Mouse (Mus musculus) ES-Bruce4 (cell line): ENCODE results near the gene Luzp1. TPM values are rescaled to one million over a fixed set of nuclear protein-coding genes. Genes with fewer than 3 reads are reported as not detected.

Experiments
- H3K27ac ChIP-seq: 2 replicates; pipeline ENCODE4 v1.5.1; 2012; ENCODE audit warnings: low read length, inconsistent platforms; ENCODE audit not compliant: insufficient read depth
- H3K27me3 ChIP-seq: 2 replicates; pipeline ENCODE4 v1.6.1; 2012; ENCODE audit warnings: mild to moderate bottlenecking, low read length, inconsistent platforms; ENCODE audit not compliant: control insufficient read depth, poor library complexity, insufficient read depth, severe bottlenecking
- H3K36me3 ChIP-seq: 2 replicates; pipeline ENCODE4 v1.6.1; 2012; ENCODE audit warnings: inconsistent platforms, mild to moderate bottlenecking, low read length, moderate library complexity; ENCODE audit not compliant: control insufficient read depth, poor library complexity, insufficient read depth, severe bottlenecking
- H3K4me1 ChIP-seq: one replicate; pipeline ENCODE4 v1.8.1; 2011; ENCODE audit warnings: low read length; ENCODE audit not compliant: control insufficient read depth, insufficient read depth
- H3K4me3 ChIP-seq: 2 replicates; pipeline ENCODE4 v1.5.1; 2011; ENCODE audit warnings: low read depth, mild to moderate bottlenecking, low read length
- H3K9ac ChIP-seq: 2 replicates; pipeline ENCODE4 v1.6.1; 2012; ENCODE audit warnings: low read depth, mild to moderate bottlenecking, inconsistent platforms; ENCODE audit not compliant: poor library complexity, severe bottlenecking
- H3K9me3 ChIP-seq: replicated peaks from 2 replicates; pipeline ENCODE4 v1.6.1; 2012; ENCODE audit warnings: mild to moderate bottlenecking, low read length, inconsistent platforms; ENCODE audit not compliant: control insufficient read depth, poor library complexity, insufficient read depth, severe bottlenecking
- CTCF ChIP-seq: IDR thresholded peaks from one replicate; pipeline ENCODE4 v1.8.1; 2011; ENCODE audit warnings: low read depth, low read length
- EP300 ChIP-seq: IDR thresholded peaks from 2 replicates; pipeline ENCODE4 v1.6.1; 2011; ENCODE audit warnings: low read depth, low read length; ENCODE audit not compliant: insufficient read depth
- POLR2A ChIP-seq: IDR thresholded peaks from one replicate; pipeline ENCODE4 v1.8.1; 2011; ENCODE audit warnings: low read length; ENCODE audit not compliant: insufficient read depth
- polyA plus RNA-seq: library from polyadenylated mRNA; stranded (reverse); fragments of >200 nt; gene quantifications from 2 replicates; pipeline ENCODE4 v1.2.4, GENCODE M21; 2011; ENCODE audit warnings: low read depth; ENCODE audit not compliant: missing spikeins, insufficient read depth, insufficient read length

The Luzp1 gene
- polyA plus RNA-seq, 1 experiment = 73.0 TPM

- no peaks in the 10 kb centered on the region for H3K4me1 ChIP-seq
- TF ChIP-seq EP300 = no peak
- no peak for TF ChIP-seq POLR2A
- TF ChIP-seq CTCF = no peak
- no peak overlapping the region for H3K4me3 ChIP-seq
- H3K9me3 ChIP-seq = no peaks in the 10 kb centered on the region
- H3K27ac ChIP-seq = no peak overlapping the region
- H3K27me3 ChIP-seq = no peaks in the 10 kb centered on the region
- H3K9ac ChIP-seq = no peak overlapping the region
- H3K36me3 ChIP-seq = peaks cover 63% of the 10 kb centered on the region
Observed at GRCm38 (mm10) chr4:136546279-136547045, 76.9 kb downstream of the Luzp1 start.

- no peaks in the 10 kb centered on the region for H3K9me3 ChIP-seq
- H3K27ac ChIP-seq = no peak overlapping the region
- no peaks in the 10 kb centered on the region for H3K4me1 ChIP-seq
- H3K27me3 ChIP-seq = no peaks in the 10 kb centered on the region
- peaks cover 71% of the 10 kb centered on the region for H3K36me3 ChIP-seq
- no peak overlapping the region for H3K4me3 ChIP-seq
- no peak for TF ChIP-seq POLR2A
- no peak for TF ChIP-seq CTCF
- H3K9ac ChIP-seq = no peak overlapping the region
Observed at GRCm38 (mm10) chr4:136547721-136548120, 78.2 kb downstream of the Luzp1 start.

- no peaks in the 10 kb centered on the region for H3K27me3 ChIP-seq
- H3K4me1 ChIP-seq = no peaks in the 10 kb centered on the region
- peaks cover 72% of the 10 kb centered on the region for H3K36me3 ChIP-seq
- no peak for TF ChIP-seq CTCF
- no peak for TF ChIP-seq EP300
- no peak for TF ChIP-seq POLR2A
- no peak overlapping the region for H3K4me3 ChIP-seq
- H3K9ac ChIP-seq = no peak overlapping the region
- no peaks in the 10 kb centered on the region for H3K9me3 ChIP-seq
- no peak overlapping the region for H3K27ac ChIP-seq
Observed at GRCm38 (mm10) chr4:136548381-136548801, 78.8 kb downstream of the Luzp1 start.

DNA sequence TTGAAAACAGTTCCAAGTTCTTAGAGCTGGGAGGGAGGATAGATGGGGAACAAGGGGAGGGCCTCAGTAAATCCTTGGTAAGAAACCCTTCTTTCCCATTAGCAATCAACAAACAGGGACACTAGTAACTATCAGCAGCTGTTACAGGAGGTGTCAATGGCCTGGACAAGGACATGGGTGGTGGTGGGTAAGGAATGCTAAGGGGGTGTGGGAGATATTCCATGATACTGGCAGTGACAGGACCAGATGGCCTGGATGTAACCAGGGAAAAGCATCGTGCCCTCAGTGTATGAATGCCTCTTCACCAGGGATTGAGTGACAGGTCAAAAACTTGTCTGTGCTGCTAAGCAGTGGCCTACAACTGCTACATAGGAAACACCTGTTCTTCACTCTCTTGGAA, 83.5 kb downstream of the Luzp1 start:
- TF ChIP-seq EP300 (no peak), CTCF (no peak), POLR2A (no peak)
- Histone ChIP-seq H3K9me3 (no peaks in the 10 kb centered on the region), H3K27me3 (no peaks in the 10 kb centered on the region), H3K4me1 (no peaks in the 10 kb centered on the region), H3K4me3 (no peak overlapping the region), H3K27ac (0 out of 2 replicates have a peak overlapping the region, but pooled peaks have one; percentile 22), H3K9ac (no peak overlapping the region), H3K36me3 (peaks cover 81% of the 10 kb centered on the region)

DNA sequence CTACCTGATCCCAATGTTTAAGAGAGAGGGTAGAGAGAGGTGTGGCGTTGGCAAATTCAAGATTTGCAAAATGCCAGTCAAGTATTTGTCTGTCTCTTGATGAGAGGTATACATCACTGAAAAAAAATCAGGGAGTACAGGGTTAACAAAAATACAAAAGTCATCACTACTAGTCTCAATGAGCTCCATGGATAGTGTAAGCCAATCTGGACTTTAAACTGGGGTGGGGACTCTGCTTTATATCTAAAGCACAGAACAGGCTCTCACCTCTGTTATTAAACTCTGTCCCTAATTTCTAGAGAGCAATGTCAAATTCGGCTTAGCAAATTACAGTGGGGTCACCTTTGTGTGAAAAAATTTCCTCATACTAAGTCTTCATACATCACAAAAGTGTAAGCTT, 88.1 kb downstream of the Luzp1 start:
- Histone ChIP-seq H3K27ac (no peak overlapping the region), H3K27me3 (no peaks in the 10 kb centered on the region), H3K4me1 (no peaks in the 10 kb centered on the region), H3K9ac (no peak overlapping the region), H3K9me3 (no peaks in the 10 kb centered on the region), H3K4me3 (no peak overlapping the region), H3K36me3 (peaks cover 81% of the 10 kb centered on the region)
- no peak for TF ChIP-seq CTCF
- TF ChIP-seq POLR2A = no peak
- TF ChIP-seq EP300 = no peak

DNA sequence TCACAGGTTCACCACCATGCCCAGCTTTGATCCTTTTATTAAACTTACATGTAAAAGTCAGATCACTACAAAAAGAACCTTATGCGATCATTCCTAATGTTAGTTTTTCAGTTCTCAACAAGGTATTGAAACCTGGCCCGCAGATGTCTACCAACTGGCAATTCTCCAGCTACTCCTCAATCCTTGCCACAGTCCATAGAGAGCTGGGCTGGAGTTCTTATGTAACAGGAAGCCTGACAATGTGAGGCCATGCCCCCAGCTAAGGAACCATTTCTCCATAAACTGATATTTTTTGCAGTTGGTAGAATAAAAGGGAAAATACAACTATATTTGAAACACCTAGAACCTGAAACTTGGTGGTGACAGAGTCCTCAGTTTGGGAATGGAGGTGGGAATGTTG, 90.1 kb downstream of the Luzp1 start:
- no peak overlapping the region for H3K4me3 ChIP-seq
- no peaks in the 10 kb centered on the region for H3K9me3 ChIP-seq
- TF ChIP-seq EP300 = no peak
- TF ChIP-seq CTCF = no peak
- no peaks in the 10 kb centered on the region for H3K4me1 ChIP-seq
- no peak overlapping the region for H3K9ac ChIP-seq
- H3K36me3 ChIP-seq = peaks cover 66% of the 10 kb centered on the region
- no peaks in the 10 kb centered on the region for H3K27me3 ChIP-seq
- no peak overlapping the region for H3K27ac ChIP-seq
